Mouse (Mus musculus): ENCODE results near the gene Il3.

- TF ChIP-seq EP300 (IDR thresholded peaks at IDR 0.05; ENCODE audit: low read depth) (no peak), CTCF (IDR thresholded peaks at IDR 0.05; ENCODE audit: low read depth) (no peak)
Observed at GRCm38 (mm10) chr11:54315336-54315735, 48.3 kb upstream of the Il3 start.
